Mouse (Mus musculus) gastrocnemius, adult 2 months (tissue): Measurements from ENCODE around the gene Stambpl1. TPM values are rescaled to one million over a fixed set of nuclear protein-coding genes. Genes with fewer than 3 reads are reported as not detected.
A peak's percentile ranks its signal among the peaks of the same experiment; 100 is the strongest.
"Not testable (repeated sequence)": the region's sequence is repeated elsewhere in the genome, so short reads cannot be mapped to it uniquely, and the experiment has no call there.

ENCODE experiments used
- DNase-seq: peaks from one replicate; pipeline ENCODE4 v3.0.0; 2022
- H3K27ac ChIP-seq: fragments of 200-600 bp; 2 replicates; pipeline ENCODE4 v1.8.1; 2022; ENCODE audit warnings: mild to moderate bottlenecking
- H3K4me3 ChIP-seq: fragments of 200-600 bp; 2 replicates; pipeline ENCODE4 v1.8.1; 2022; ENCODE audit warnings: mild to moderate bottlenecking, moderate library complexity
- CTCF ChIP-seq: fragments of 200-600 bp; IDR thresholded peaks from 2 replicates; pipeline ENCODE4 v1.8.1; 2022; ENCODE audit warnings: antibody characterized with exemption, mild to moderate bottlenecking, moderate library complexity
- intact Hi-C: fragments of 180-260 bp; cut with DNase I; formaldehyde crosslinking; loops from one replicate; pipeline ENCODE4 v1.15.1; 2025
- total RNA-seq, 2 experiments: library from RNA; stranded (reverse); gene quantifications; 2 replicates each; pipeline ENCODE4 v1.2.3; 2021

Stambpl1 gene
- total RNA-seq, 2 experiments from 2014 or later: 0.59 to 0.84 TPM

- intact Hi-C loops: no loop called here
- no peak for DNase-seq
- Histone ChIP-seq H3K4me3 (no peak overlapping the region), H3K27ac (no peak overlapping the region)
- no peak for TF ChIP-seq CTCF
Measured at GRCm38 (mm10) chr19:34180316-34180715, 11.7 kb upstream of the Stambpl1 start.

- no peak for TF ChIP-seq CTCF
- intact Hi-C loops: no loop called here
- Histone ChIP-seq H3K4me3 (no peak overlapping the region), H3K27ac (no peak overlapping the region)
- no peak for DNase-seq
Measured at GRCm38 (mm10) chr19:34181234-34181633, 10.8 kb upstream of the Stambpl1 start.

GRCm38 (mm10) chr19:34182490-34182889 is 9.5 kb upstream of the Stambpl1 start:
- Histone ChIP-seq H3K4me3 (no peak overlapping the region), H3K27ac (no peak overlapping the region)
- TF ChIP-seq CTCF: no peak
- no peak for DNase-seq
- intact Hi-C loops: no loop called here

GRCm38 (mm10) chr19:34186845-34187244 is 5.2 kb upstream of the Stambpl1 start:
- no peak for DNase-seq
- Histone ChIP-seq H3K27ac (no peak overlapping the region), H3K4me3 (no peak overlapping the region)
- no peak for TF ChIP-seq CTCF
- intact Hi-C loops: no loop called here

- no peak for TF ChIP-seq CTCF
- intact Hi-C loops: no loop called here
- peak overlapping the region; percentile 71 for H3K4me3 ChIP-seq
- no peak for DNase-seq
- peak overlapping the region; percentile 85; the same call in 1 of the 2 replicates for H3K27ac ChIP-seq
Measured at GRCm38 (mm10) chr19:34191645-34192007, 403 bp upstream of the Stambpl1 start.

GRCm38 (mm10) chr19:34193149-34193548 is 1.1 kb downstream of the Stambpl1 start:
- DNase-seq: no peak
- Histone ChIP-seq H3K4me3 (peak overlapping the region; percentile 71), H3K27ac (peak overlapping the region; percentile 85)
- no peak for TF ChIP-seq CTCF
- intact Hi-C loops: no loop called here

GRCm38 (mm10) chr19:34193683-34194082 is 1.7 kb downstream of the Stambpl1 start:
- H3K27ac ChIP-seq: peak overlapping the region; percentile 85; the same call in 1 of the 2 replicates
- TF ChIP-seq CTCF: no peak
- intact Hi-C loops: no loop called here
- DNase-seq: no peak
- peak overlapping the region; percentile 71 for H3K4me3 ChIP-seq

- Histone ChIP-seq H3K4me3 (peak overlapping the region; percentile 71), H3K27ac (peak overlapping the region; percentile 16; the same call in 1 of the 2 replicates)
- DNase-seq: no peak
- intact Hi-C loops: no loop called here
- TF ChIP-seq CTCF: no peak
Measured at GRCm38 (mm10) chr19:34194132-34194745, 2.2 kb downstream of the Stambpl1 start.

GRCm38 (mm10) chr19:34195031-34195430 is 3.0 kb downstream of the Stambpl1 start:
- intact Hi-C loops: no loop called here
- no peak for DNase-seq
- H3K4me3 ChIP-seq: no peak overlapping the region
- no peak for TF ChIP-seq CTCF
- peak overlapping the region; percentile 43 for H3K27ac ChIP-seq

GRCm38 (mm10) chr19:34198066-34198465 is 6.0 kb downstream of the Stambpl1 start:
- no peak overlapping the region for H3K4me3 ChIP-seq
- TF ChIP-seq CTCF: no peak
- no peak overlapping the region for H3K27ac ChIP-seq
- intact Hi-C loops: no loop called here
- DNase-seq: no peak

- TF ChIP-seq CTCF: no peak
- DNase-seq: no peak
- Histone ChIP-seq H3K27ac (no peak overlapping the region), H3K4me3 (no peak overlapping the region)
- intact Hi-C loops: no loop called here
Measured at GRCm38 (mm10) chr19:34198901-34199300, 6.9 kb downstream of the Stambpl1 start.

GRCm38 (mm10) chr19:34199488-34199887 is 7.5 kb downstream of the Stambpl1 start:
- no peak overlapping the region for H3K4me3 ChIP-seq
- intact Hi-C loops: no loop called here
- 0 out of 2 replicates have a peak overlapping the region, but pooled peaks have one; percentile 28 for H3K27ac ChIP-seq
- no peak for DNase-seq
- no peak for TF ChIP-seq CTCF

GRCm38 (mm10) chr19:34202668-34203067 is 10.6 kb downstream of the Stambpl1 start:
- no peak for TF ChIP-seq CTCF
- no peak for DNase-seq
- intact Hi-C loops: no loop called here
- Histone ChIP-seq H3K4me3 (no peak overlapping the region), H3K27ac (no peak overlapping the region)

- DNase-seq, H3K4me3 ChIP-seq, H3K27ac ChIP-seq, intact Hi-C loops: not testable (repeated sequence)
Measured at GRCm38 (mm10) chr19:34206128-34206527, 14.1 kb downstream of the Stambpl1 start.
